Mouse (Mus musculus) MEL (cell line): ENCODE data around the gene Klrb1f. TPM values are rescaled to one million over a fixed set of nuclear protein-coding genes. Genes with fewer than 3 reads are reported as not detected.

Experiments used
- DNase-seq: peaks from one replicate; pipeline ENCODE4 v3.0.0; 2011; ENCODE audit warnings: low read depth, low spot score
- H3K27ac ChIP-seq: 2 replicates; pipeline ENCODE4 v1.5.1; 2012; ENCODE audit warnings: low read depth, mild to moderate bottlenecking, control low read depth, low read length, moderate library complexity; ENCODE audit not compliant: control insufficient read depth
- H3K27me3 ChIP-seq, 2 experiments: fragments of 150-350 bp in 1 of 2; sonication (generic) in 1 of 2; 2 replicates each; pipeline ENCODE4 v1.6.1; 2012; ENCODE audit warnings: low read length in 2 of 2, mild to moderate bottlenecking in 2 of 2, improper control_type of control experiment in 1 of 2, moderate library complexity in 1 of 2; ENCODE audit not compliant: insufficient read depth in 2 of 2, control insufficient read depth in 1 of 2
- H3K36me3 ChIP-seq, 2 experiments: 2 replicates each; pipeline ENCODE4 v1.6.1; 2012 to 2014; ENCODE audit warnings: low read length in 2 of 2, improper control_type of control experiment in 1 of 2, inconsistent platforms in 1 of 2, mild to moderate bottlenecking in 1 of 2; ENCODE audit not compliant: insufficient read depth in 2 of 2, control insufficient read depth in 1 of 2
- H3K4me1 ChIP-seq, 2 experiments: fragments of 150-350 bp in 1 of 2; sonication (generic) in 1 of 2; 2 replicates each; pipeline ENCODE4 v1.6.1; 2012; ENCODE audit warnings: low read length in 2 of 2, improper control_type of control experiment in 1 of 2, mild to moderate bottlenecking in 1 of 2; ENCODE audit not compliant: insufficient read depth in 2 of 2, control insufficient read depth in 1 of 2
- H3K4me3 ChIP-seq, 2 experiments: fragments of 150-350 bp in 1 of 2; sonication (generic) in 1 of 2; 2 replicates each; pipeline ENCODE4 v1.5.1; 2012; ENCODE audit warnings: low read depth in 2 of 2, low read length in 2 of 2, mild to moderate bottlenecking in 2 of 2, moderate library complexity in 2 of 2, control low read depth in 1 of 2, improper control_type of control experiment in 1 of 2; ENCODE audit not compliant: control insufficient read depth in 1 of 2, insufficient read depth in 1 of 2
- H3K79me2 ChIP-seq: 2 replicates; pipeline ENCODE4 v1.6.1; 2012; ENCODE audit warnings: mild to moderate bottlenecking, low read length, moderate library complexity; ENCODE audit not compliant: control insufficient read depth, poor library complexity, insufficient read depth
- H3K9ac ChIP-seq: 2 replicates; pipeline ENCODE4 v1.6.1; 2012; ENCODE audit warnings: low read depth, mild to moderate bottlenecking, control low read depth, low read length, moderate library complexity; ENCODE audit not compliant: control insufficient read depth, poor library complexity, severe bottlenecking
- H3K9me3 ChIP-seq: fragments of 150-350 bp; sonication (generic); replicated peaks from 2 replicates; pipeline ENCODE4 v1.6.1; 2012; ENCODE audit warnings: mild to moderate bottlenecking, low read length, improper control_type of control experiment, moderate library complexity; ENCODE audit not compliant: insufficient read depth
- EP300 ChIP-seq, 2 experiments: IDR thresholded peaks; 2 replicates each; pipeline ENCODE4 v1.6.1; 2011; ENCODE audit warnings: improper control_type of control experiment in 2 of 2, low read length in 2 of 2, low read depth in 1 of 2, mild to moderate bottlenecking in 1 of 2
- ETS1 ChIP-seq: IDR thresholded peaks from 2 replicates; pipeline ENCODE4 v1.6.1; 2012; ENCODE audit warnings: low read depth, mild to moderate bottlenecking, inconsistent platforms, low read length, improper control_type of control experiment, moderate library complexity
- GABPA ChIP-seq: IDR thresholded peaks from 2 replicates; pipeline ENCODE4 v1.6.1; 2012; ENCODE audit warnings: low read depth, mild to moderate bottlenecking, inconsistent platforms, low read length, improper control_type of control experiment, moderate library complexity
- HCFC1 ChIP-seq: IDR thresholded peaks from 2 replicates; pipeline ENCODE4 v1.6.1; 2012; ENCODE audit warnings: low read depth, mild to moderate bottlenecking, inconsistent platforms, low read length, improper control_type of control experiment, moderate library complexity
- JUND ChIP-seq: IDR thresholded peaks from 2 replicates; pipeline ENCODE4 v1.6.1; 2011; ENCODE audit warnings: low read depth, mild to moderate bottlenecking, improper control_type of control experiment, low read length
- KAT2A ChIP-seq: conservative IDR thresholded peaks from 2 replicates; pipeline ENCODE4 v1.6.1; 2012; ENCODE audit warnings: low read depth, low read length, improper control_type of control experiment, inconsistent platforms
- MEF2A ChIP-seq: IDR thresholded peaks from 2 replicates; pipeline ENCODE4 v1.6.1; 2014; ENCODE audit warnings: low read depth, mild to moderate bottlenecking, inconsistent platforms, low read length, improper control_type of control experiment; ENCODE audit not compliant: poor library complexity, insufficient replicate concordance, severe bottlenecking; ENCODE audit errors: extremely low read depth
- MYC ChIP-seq: IDR thresholded peaks from 2 replicates; pipeline ENCODE4 v1.6.1; 2011; ENCODE audit warnings: low read depth, mild to moderate bottlenecking, low read length, improper control_type of control experiment, moderate library complexity
- NELFE ChIP-seq: IDR thresholded peaks from 2 replicates; pipeline ENCODE4 v1.6.1; 2011; ENCODE audit warnings: low read depth, low read length, improper control_type of control experiment
- POLR2AphosphoS2 ChIP-seq: IDR thresholded peaks from 2 replicates; pipeline ENCODE4 v1.6.1; 2011; ENCODE audit warnings: low read length, improper control_type of control experiment
- TCF12 ChIP-seq: IDR thresholded peaks from 2 replicates; pipeline ENCODE4 v1.6.1; 2014; ENCODE audit warnings: low read depth, mild to moderate bottlenecking, inconsistent platforms, low read length, improper control_type of control experiment, moderate library complexity
- UBTF ChIP-seq: IDR thresholded peaks from 2 replicates; pipeline ENCODE4 v1.6.1; 2012; ENCODE audit warnings: low read depth, mild to moderate bottlenecking, inconsistent platforms, low read length, improper control_type of control experiment, moderate library complexity, borderline replicate concordance; ENCODE audit not compliant: insufficient read depth
- USF2 ChIP-seq, 2 experiments: IDR thresholded peaks; 2 replicates each; pipeline ENCODE4 v1.6.1; 2011 to 2012; ENCODE audit warnings: improper control_type of control experiment in 2 of 2, low read length in 2 of 2, borderline replicate concordance in 1 of 2, inconsistent platforms in 1 of 2, low read depth in 1 of 2, mild to moderate bottlenecking in 1 of 2; ENCODE audit not compliant: insufficient read depth in 1 of 2
- ZMIZ1 ChIP-seq: IDR thresholded peaks from 2 replicates; pipeline ENCODE4 v1.6.1; 2012; ENCODE audit warnings: low read depth, mild to moderate bottlenecking, inconsistent platforms, low read length, improper control_type of control experiment, moderate library complexity
- polyA plus RNA-seq, 2 experiments: library from polyadenylated mRNA; stranded (reverse) in 1 of 2; unstranded in 1 of 2; fragments of >175 nt in 1 of 2; fragments of >200 nt in 1 of 2; gene quantifications; 2 replicates each; pipeline versions ENCODE4 v1.2.1 to v1.2.4; 2012; ENCODE audit warnings: low replicate concordance in 2 of 2, low read depth in 1 of 2; ENCODE audit not compliant: insufficient read length in 2 of 2, insufficient read depth in 1 of 2, missing spikeins in 1 of 2
- total RNA-seq: library from RNA; depleted of rRNA; stranded (reverse); fragments of 300-350 nt; gene quantifications from 2 replicates; pipeline ENCODE4 v1.2.3, GENCODE M21; 2012

Gene Klrb1f
- total and polyA plus RNA-seq, 3 experiments = 0.27 to 0.52 TPM; not detected in 1

DNA sequence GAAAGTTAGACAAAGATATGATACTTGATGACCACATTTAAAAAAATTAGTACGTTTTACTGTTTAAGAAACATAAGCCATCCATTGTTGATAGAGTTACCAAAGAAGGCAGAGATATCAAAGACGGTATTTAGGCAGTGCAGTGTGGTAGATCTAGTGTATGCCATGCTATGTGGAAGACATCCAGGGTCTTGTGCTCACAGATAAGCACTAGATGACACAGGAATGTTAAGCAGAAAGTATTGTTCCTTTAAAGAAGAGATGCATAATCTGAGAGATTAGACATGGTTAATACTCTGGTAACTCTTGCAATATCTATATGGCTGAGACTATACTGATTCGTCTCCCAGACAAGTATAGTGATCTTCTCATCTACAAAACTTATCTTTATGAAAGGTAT lies 5.4 kb downstream of the Klrb1f start (continued):
- no peak for TF ChIP-seq MEF2A
- TF ChIP-seq, all 39 proteins: peak for 13

DNA sequence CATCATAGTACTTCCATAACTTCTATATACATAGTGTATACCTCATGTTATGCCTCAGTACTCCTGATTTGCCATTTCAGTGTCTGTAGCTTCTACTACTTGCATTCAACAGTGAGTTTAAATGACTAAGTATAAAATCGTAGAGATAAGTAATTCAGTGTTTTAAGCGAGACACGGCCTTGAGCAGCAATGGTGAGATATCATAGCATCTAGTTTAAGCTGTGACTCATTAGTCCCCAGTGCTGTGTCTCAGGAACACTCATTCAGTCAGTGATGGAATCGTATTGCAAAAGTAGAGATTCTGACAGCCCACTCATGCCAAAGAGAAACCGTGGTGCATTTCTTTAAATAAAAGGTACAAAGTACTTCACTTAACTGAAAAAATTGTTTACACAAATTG lies 6.0 kb downstream of the Klrb1f start:
- peaks cover 9 to 33% of the 10 kb centered on the region in 2 experiments for H3K4me1 ChIP-seq
- no peaks in the 10 kb centered on the region for H3K9me3 ChIP-seq
- peak; percentile 56 for DNase-seq
- H3K27me3 ChIP-seq = no peaks in the 10 kb centered on the region
- no peaks in the 10 kb centered on the region; the same call in 1 of the 2 replicates for H3K79me2 ChIP-seq
- TF ChIP-seq KAT2A (no peak), USF2 (IDR thresholded peaks at IDR 0.05; ENCODE audit: borderline replicate concordance in 1 of 2, insufficient read depth in 1 of 2, low read depth in 1 of 2, low read length in 2 of 2) (no peak), ETS1 (0 out of 2 replicates have a peak, but pooled peaks have one; percentile 22), GABPA (no peak), EP300 (IDR thresholded peaks at IDR 0.05; ENCODE audit: low read depth in 1 of 2, low read length in 2 of 2) (0 out of 4 replicates have a peak, but pooled peaks of 1 of the 2 experiments have one; percentile 40), POLR2AphosphoS2 (no peak), NELFE (no peak), TCF12 (no peak), UBTF (no peak), MYC (no peak), JUND (0 out of 2 replicates have a peak, but pooled peaks have one; percentile 9)
- no peak overlapping the region for H3K9ac ChIP-seq
- H3K36me3 ChIP-seq = peaks cover 0 to 26% of the 10 kb centered on the region in 2 experiments; a peak in 2 of 4 replicates
- H3K27ac ChIP-seq = peak overlapping the region; percentile 60
- no peak overlapping the region for H3K4me3 ChIP-seq

DNA sequence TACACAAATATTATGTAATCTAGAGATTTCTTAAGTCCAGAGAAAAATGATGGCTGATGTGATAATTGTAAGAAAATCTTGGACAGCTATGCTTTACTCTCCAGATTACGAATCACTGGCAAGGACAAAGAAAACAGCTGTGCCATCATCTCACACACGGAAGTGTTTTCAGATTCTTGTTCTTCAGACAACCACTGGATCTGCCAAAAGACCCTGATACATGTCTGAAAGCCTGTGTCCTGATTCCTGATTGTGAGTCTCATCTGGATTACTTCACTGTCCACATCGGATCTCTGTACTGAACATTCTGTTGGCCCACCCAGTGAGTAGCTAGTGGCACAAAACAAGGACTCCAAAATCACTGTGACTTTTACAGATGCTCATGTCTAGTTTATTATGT lies 10.5 kb downstream of the Klrb1f start:
- H3K4me1 ChIP-seq = peaks cover 0 to 4% of the 10 kb centered on the region in 2 experiments; a peak in 2 of 4 replicates
- no peak overlapping the region for H3K4me3 ChIP-seq
- H3K9ac ChIP-seq = no peak overlapping the region
- no peaks in the 10 kb centered on the region for H3K27me3 ChIP-seq
- no peak for DNase-seq
- H3K9me3 ChIP-seq = no peaks in the 10 kb centered on the region
- H3K36me3 ChIP-seq = peaks cover 0 to 8% of the 10 kb centered on the region in 2 experiments; a peak in 2 of 4 replicates
- H3K27ac ChIP-seq = no peak overlapping the region
- TF ChIP-seq MEF2A (no peak), HCFC1 (no peak), TCF12 (no peak), UBTF (no peak), ZMIZ1 (no peak)
- no peaks in the 10 kb centered on the region for H3K79me2 ChIP-seq
